Mouse (Mus musculus) induced T-regulatory cell, adult 2 months (primary cell): ENCODE data around the gene Rcc1l.

Experiments
- DNase-seq: peaks from one replicate; pipeline ENCODE4 v3.0.0-alpha.2; 2012; ENCODE audit warnings: low read depth

Rcc1l gene

GRCm38 (mm10) chr5:134115639-134116259 lies 60.8 kb downstream of the Rcc1l start:
- DNase-seq = no peak

GRCm38 (mm10) chr5:134114981-134115380 lies 61.6 kb downstream of the Rcc1l start:
- no peak for DNase-seq

GRCm38 (mm10) chr5:134105829-134106228 lies 70.7 kb downstream of the Rcc1l start:
- peak; percentile 43 for DNase-seq

GRCm38 (mm10) chr5:134102720-134103119 lies 73.9 kb downstream of the Rcc1l start:
- DNase-seq = peak; percentile 64

- DNase-seq = peak; percentile 18
Observed at GRCm38 (mm10) chr5:134101883-134102282, 74.7 kb downstream of the Rcc1l start.

- DNase-seq = no peak
Observed at GRCm38 (mm10) chr5:134101322-134101721, 75.3 kb downstream of the Rcc1l start.

GRCm38 (mm10) chr5:134100232-134100771 lies 76.3 kb downstream of the Rcc1l start:
- peak; percentile 29 for DNase-seq

GRCm38 (mm10) chr5:134099496-134100211 lies 76.9 kb downstream of the Rcc1l start, which contains the start of gene Castor2:
Castor2 (plus strand) TSS chr5:134099711.
- peak; percentile 87 for DNase-seq

- no peak for DNase-seq
Observed at GRCm38 (mm10) chr5:134098976-134099375, 77.6 kb downstream of the Rcc1l start.

GRCm38 (mm10) chr5:134098341-134098902 lies 78.2 kb downstream of the Rcc1l start:
- DNase-seq = peak; percentile 4
